Mouse (Mus musculus): ENCODE measurements around the gene Speer1.
"Not testable (repeated sequence)": the region's sequence is repeated elsewhere in the genome, so short reads cannot be mapped to it uniquely, and the experiment has no call there.

Gene Speer1

GRCm38 (mm10) chr5:11341216-11341615 lies at the start of gene Speer1:
Speer1 (plus strand) TSS chr5:11341516.
- not testable (repeated sequence) for DNase-seq (ENCODE audit: low spot score)

All from ovary, postnatal 10 days (tissue).